Mouse (Mus musculus): ENCODE results near the gene Ska2.

Gene Ska2

DNA sequence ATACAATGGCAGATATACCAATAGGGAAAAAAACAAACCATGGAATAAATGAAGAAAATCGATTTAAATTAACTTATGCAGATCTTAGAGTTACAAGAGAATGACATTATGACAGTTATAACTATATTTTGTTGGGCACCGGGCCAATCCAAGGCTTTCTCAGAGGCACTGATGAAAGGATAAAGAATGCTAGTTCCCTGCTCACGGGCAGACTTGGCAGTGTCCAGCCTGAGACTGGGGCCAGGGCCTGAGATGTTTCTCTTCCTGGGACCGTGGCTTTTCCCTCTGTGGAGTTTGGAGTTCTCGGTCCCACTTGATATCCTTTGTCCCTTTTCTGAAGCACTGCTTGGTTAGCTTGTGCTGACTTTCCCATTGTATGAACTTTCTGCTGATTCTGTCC is 64.6 kb downstream of the Ska2 start:
- no peak for DNase-seq (ENCODE audit: low read depth, low spot score)
